Mouse (Mus musculus) lung, postnatal 0 days (tissue): ENCODE results near the gene Msantd1.

Source experiments
- CTCF ChIP-seq: IDR thresholded peaks from 2 replicates; pipeline ENCODE4 v1.5.1; 2016; ENCODE audit warnings: antibody characterized with exemption, mild to moderate bottlenecking
- EP300 ChIP-seq: IDR thresholded peaks from 2 replicates; pipeline ENCODE4 v1.6.1; 2016; ENCODE audit warnings: antibody characterized with exemption, mild to moderate bottlenecking, control low read depth

- TF ChIP-seq EP300, result no peak
- no peak for TF ChIP-seq CTCF
Observed at GRCm38 (mm10) chr5:34918785-34919184, 11.0 kb downstream of the Msantd1 start.
